Mouse (Mus musculus): ENCODE measurements around the gene Batf2. TPM values are rescaled to one million over a fixed set of nuclear protein-coding genes. Genes with fewer than 3 reads are reported as not detected.

Batf2 gene
- polyA plus RNA-seq, 1 experiment: 8.0 TPM

DNA sequence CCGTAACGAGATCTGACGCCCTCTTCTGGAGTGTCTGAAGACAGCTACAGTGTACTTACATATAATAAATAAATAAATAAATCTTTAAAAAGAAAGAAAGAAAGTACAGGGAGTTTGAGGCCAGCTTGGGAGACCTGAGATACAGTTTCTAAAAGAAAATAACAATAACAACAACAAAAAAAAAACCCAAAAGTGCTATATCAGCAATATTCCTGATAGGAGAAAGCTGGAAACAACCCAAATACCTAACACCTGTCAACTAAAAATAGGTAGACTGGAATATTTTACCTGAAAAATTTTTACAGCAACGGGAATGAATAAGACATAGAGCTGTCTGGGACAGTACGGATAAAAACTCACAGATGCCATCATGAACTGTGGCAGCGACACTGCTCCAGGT lies 38.0 kb downstream of the Batf2 start:
- 87% methylated on average over 6 of the region's 6 CpGs for WGBS
- DNase-seq (ENCODE audit: low read depth in 1 of 2, low spot score in 2 of 2): no peak
- no peaks in the 10 kb centered on the region for H3K36me3 ChIP-seq (ENCODE audit: control insufficient read depth, insufficient read depth, low read length)
- H3K4me3 ChIP-seq (ENCODE audit: extremely low read depth, insufficient read depth, insufficient read length): no peak overlapping the region
- H3K27me3 ChIP-seq (ENCODE audit: control insufficient read depth, insufficient read depth, low read length): no peaks in the 10 kb centered on the region
- TF ChIP-seq CTCF (IDR thresholded peaks at IDR 0.05; ENCODE audit: extremely low read depth, insufficient read depth, insufficient read length, insufficient replicate concordance) (no peak), POLR2A (IDR thresholded peaks at IDR 0.05; ENCODE audit: low read depth, low read length) (no peak)
- H3K4me1 ChIP-seq (ENCODE audit: control insufficient read depth, insufficient read depth, insufficient read length): no peaks in the 10 kb centered on the region
- no peak overlapping the region for H3K27ac ChIP-seq (ENCODE audit: insufficient read depth, low read length)

DNA sequence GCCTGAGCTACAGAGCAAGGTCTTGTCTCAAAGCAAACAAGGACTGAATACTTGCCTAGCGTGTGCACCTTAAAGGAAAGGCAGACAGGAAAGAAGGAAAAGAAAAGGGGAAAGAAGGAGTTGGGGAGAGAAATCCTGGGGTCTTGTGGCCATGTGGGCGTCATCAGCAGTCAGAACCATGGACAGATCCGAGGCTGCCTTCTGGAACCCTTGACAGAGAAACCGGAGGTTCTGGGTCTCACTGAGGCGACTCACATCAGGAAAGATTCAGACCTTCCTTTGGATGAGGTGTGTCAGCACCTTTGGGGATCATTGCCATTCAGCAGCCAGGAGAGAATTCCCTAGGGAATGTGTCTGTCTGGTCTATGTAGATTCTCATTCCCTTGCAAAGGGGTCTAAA lies 40.8 kb downstream of the Batf2 start:
- 20% methylated on average over 5 of the region's 5 CpGs for WGBS
- no peaks in the 10 kb centered on the region for H3K36me3 ChIP-seq (ENCODE audit: control insufficient read depth, insufficient read depth, low read length)
- TF ChIP-seq CTCF (IDR thresholded peaks at IDR 0.05; ENCODE audit: extremely low read depth, insufficient read depth, insufficient read length, insufficient replicate concordance) (no peak), POLR2A (IDR thresholded peaks at IDR 0.05; ENCODE audit: low read depth, low read length) (no peak)
- H3K27me3 ChIP-seq (ENCODE audit: control insufficient read depth, insufficient read depth, low read length): no peaks in the 10 kb centered on the region
- no peak overlapping the region for H3K27ac ChIP-seq (ENCODE audit: insufficient read depth, low read length)
- no peaks in the 10 kb centered on the region for H3K4me1 ChIP-seq (ENCODE audit: control insufficient read depth, insufficient read depth, insufficient read length)
- H3K4me3 ChIP-seq (ENCODE audit: extremely low read depth, insufficient read depth, insufficient read length): no peak overlapping the region
- no peak for DNase-seq (ENCODE audit: low read depth in 1 of 2, low spot score in 2 of 2)

DNA sequence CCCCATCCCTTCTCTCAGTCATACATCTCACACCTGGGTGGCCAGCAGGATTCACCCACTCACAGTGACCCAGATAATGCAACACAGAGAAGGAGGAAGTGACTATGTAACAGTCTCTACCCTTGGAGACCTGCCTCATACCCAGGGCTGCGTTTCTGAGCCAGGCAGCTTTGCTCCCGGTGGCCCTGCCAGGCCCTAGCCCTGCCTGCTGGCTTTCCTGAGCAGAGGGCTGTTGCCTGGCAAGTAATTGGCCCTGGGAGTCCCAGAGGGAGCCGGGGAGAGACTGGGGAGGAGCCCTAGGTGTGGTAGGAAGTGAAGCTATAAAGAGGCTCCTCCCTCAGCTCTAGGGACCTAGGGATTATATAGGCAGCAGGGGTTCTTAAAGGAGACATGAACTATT lies 41.8 kb downstream of the Batf2 start:
- WGBS: 5% methylated on average over 3 of the region's 3 CpGs
- no peak for TF ChIP-seq CTCF (IDR thresholded peaks at IDR 0.05; ENCODE audit: extremely low read depth, insufficient read depth, insufficient read length, insufficient replicate concordance)
- TF ChIP-seq POLR2A (IDR thresholded peaks at IDR 0.05; ENCODE audit: low read depth, low read length): no peak
- Histone ChIP-seq H3K36me3 (ENCODE audit: control insufficient read depth, insufficient read depth, low read length) (no peaks in the 10 kb centered on the region), H3K27me3 (ENCODE audit: control insufficient read depth, insufficient read depth, low read length) (no peaks in the 10 kb centered on the region), H3K4me3 (ENCODE audit: extremely low read depth, insufficient read depth, insufficient read length) (no peak overlapping the region), H3K4me1 (ENCODE audit: control insufficient read depth, insufficient read depth, insufficient read length) (no peaks in the 10 kb centered on the region), H3K27ac (ENCODE audit: insufficient read depth, low read length) (no peak overlapping the region)
- no peak for DNase-seq (ENCODE audit: low read depth in 1 of 2, low spot score in 2 of 2)

DNA sequence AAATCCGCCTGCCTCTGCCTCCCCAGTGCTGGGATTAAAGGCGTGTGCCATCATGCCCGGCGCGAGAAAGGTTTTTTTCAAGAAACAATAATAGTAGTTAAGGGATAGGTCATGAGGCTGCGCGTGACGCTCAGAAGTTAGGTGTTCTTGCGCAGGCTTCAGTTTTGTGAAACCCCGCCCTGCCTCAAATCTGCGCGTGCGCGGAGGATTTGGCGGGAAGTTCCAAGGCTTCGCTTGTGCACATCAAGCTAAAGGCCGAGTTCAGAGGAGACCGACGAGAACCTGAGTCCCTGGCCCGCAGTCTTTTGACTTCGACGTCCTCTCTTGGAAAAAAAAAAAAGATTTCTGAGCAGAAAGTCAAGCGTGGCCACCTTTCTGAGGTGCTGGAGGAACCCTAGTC lies 43.3 kb downstream of the Batf2 start, which contains the start of gene Majin:
Gene Majin (plus strand): TSS at position 258 of the 400 bp plus-strand sequence.
- TF ChIP-seq POLR2A (IDR thresholded peaks at IDR 0.05; ENCODE audit: low read depth, low read length): no peak
- no peak for TF ChIP-seq CTCF (IDR thresholded peaks at IDR 0.05; ENCODE audit: extremely low read depth, insufficient read depth, insufficient read length, insufficient replicate concordance)
- WGBS: 89% methylated on average over 23 of the region's 23 CpGs

DNA sequence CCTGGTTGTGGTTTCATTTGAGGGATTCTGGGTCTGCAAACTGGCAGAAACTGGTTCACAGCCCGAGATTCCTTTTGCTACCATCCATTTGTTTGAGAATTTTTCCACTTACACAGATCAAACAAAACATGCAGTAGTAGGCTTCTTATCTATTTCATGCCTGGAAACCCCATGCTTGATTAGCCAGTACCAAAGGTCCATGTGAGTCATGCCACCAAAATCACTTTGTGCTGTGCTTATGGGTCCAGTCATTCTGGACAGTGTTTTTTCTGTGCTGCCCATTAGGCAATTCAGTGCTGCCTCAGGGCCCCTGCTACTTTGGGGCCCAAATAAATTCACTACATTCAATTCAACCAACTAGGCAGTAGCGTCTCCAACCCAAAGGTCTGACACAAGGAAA lies 63.5 kb downstream of the Batf2 start:
- no peak overlapping the region for H3K4me3 ChIP-seq (ENCODE audit: extremely low read depth, insufficient read depth, insufficient read length)
- TF ChIP-seq CTCF (IDR thresholded peaks at IDR 0.05; ENCODE audit: extremely low read depth, insufficient read depth, insufficient read length, insufficient replicate concordance) (no peak), POLR2A (IDR thresholded peaks at IDR 0.05; ENCODE audit: low read depth, low read length) (no peak)
- H3K36me3 ChIP-seq (ENCODE audit: control insufficient read depth, insufficient read depth, low read length): no peaks in the 10 kb centered on the region
- H3K4me1 ChIP-seq (ENCODE audit: control insufficient read depth, insufficient read depth, insufficient read length): no peaks in the 10 kb centered on the region
- no peak for DNase-seq (ENCODE audit: low read depth in 1 of 2, low spot score in 2 of 2)
- no peak overlapping the region for H3K27ac ChIP-seq (ENCODE audit: insufficient read depth, low read length)
- 82% methylated on average over 2 of the region's 2 CpGs for WGBS
- no peaks in the 10 kb centered on the region for H3K27me3 ChIP-seq (ENCODE audit: control insufficient read depth, insufficient read depth, low read length)

More for the DNA sequence above, 43.3 kb downstream of the Batf2 start, which contains the start of gene Majin:
- Histone ChIP-seq H3K27me3 (ENCODE audit: control insufficient read depth, insufficient read depth, low read length) (no peaks in the 10 kb centered on the region), H3K4me3 (ENCODE audit: extremely low read depth, insufficient read depth, insufficient read length) (no peak within 1 kb of the TSS), H3K27ac (ENCODE audit: insufficient read depth, low read length) (no peak within 1 kb of the TSS), H3K4me1 (ENCODE audit: control insufficient read depth, insufficient read depth, insufficient read length) (no peaks in the 10 kb centered on the region), H3K36me3 (ENCODE audit: control insufficient read depth, insufficient read depth, low read length) (no peaks in the 10 kb centered on the region)
- no peak for DNase-seq (ENCODE audit: low read depth in 1 of 2, low spot score in 2 of 2)

DNA sequence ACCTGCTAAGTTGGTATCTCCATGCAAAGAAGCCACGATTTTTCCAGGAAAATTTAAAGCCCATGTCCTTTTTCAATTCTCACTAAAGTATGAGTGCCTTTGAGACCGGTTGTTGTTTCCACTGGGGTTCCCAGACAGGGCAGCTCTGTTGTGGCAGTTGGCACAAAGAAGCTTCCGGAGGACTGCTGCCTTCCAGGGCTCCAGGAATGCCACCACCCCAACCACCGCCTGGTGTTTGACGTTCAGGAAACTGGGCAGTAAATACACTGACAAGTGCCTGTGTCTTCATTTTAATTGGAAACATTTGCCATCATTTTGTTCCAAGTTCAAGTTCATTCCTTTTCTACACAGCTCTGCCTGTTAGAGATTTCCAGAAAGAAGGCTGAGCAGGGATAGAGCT lies 65.9 kb downstream of the Batf2 start:
- TF ChIP-seq CTCF (IDR thresholded peaks at IDR 0.05; ENCODE audit: extremely low read depth, insufficient read depth, insufficient read length, insufficient replicate concordance): no peak
- no peak for TF ChIP-seq POLR2A (IDR thresholded peaks at IDR 0.05; ENCODE audit: low read depth, low read length)
- 79% methylated on average over 5 of the region's 5 CpGs for WGBS

DNA sequence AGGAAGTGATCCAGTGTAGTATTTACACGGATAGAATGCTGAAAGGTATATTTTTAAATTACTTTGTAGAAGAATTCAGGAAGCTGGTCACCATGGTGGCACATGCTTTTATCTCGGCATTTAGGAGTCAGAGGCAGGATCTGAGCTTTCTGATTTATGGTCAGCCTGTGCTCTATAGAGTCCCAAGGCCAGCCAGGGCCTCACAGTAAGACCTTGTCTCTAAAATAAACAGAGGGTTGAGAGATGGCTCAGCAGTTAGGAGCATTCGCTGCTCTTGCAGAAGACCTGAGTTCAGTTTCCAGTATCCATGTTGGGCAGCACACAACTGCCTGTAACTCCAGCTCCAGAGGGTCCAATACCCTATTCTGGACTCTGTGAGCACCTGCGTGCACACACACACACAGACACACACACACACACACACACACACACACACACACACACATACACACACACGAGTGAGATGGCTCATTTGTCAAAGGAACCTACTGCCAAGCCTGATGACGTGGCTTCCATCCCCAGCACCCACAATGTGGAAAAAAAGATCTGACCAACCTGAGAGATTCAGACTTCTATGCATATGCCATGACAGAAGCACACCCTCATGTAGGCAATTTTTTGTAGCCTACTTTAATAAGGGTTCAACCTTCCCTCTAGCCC lies 75.4 kb downstream of the Batf2 start:
- WGBS: 75% methylated on average over 6 of the region's 6 CpGs
- Histone ChIP-seq H3K27me3 (ENCODE audit: control insufficient read depth, insufficient read depth, low read length) (no peaks in the 10 kb centered on the region), H3K4me3 (ENCODE audit: extremely low read depth, insufficient read depth, insufficient read length) (no peak overlapping the region), H3K36me3 (ENCODE audit: control insufficient read depth, insufficient read depth, low read length) (no peaks in the 10 kb centered on the region), H3K27ac (ENCODE audit: insufficient read depth, low read length) (no peak overlapping the region), H3K4me1 (ENCODE audit: control insufficient read depth, insufficient read depth, insufficient read length) (no peaks in the 10 kb centered on the region)
- TF ChIP-seq POLR2A (IDR thresholded peaks at IDR 0.05; ENCODE audit: low read depth, low read length): no peak
- TF ChIP-seq CTCF (IDR thresholded peaks at IDR 0.05; ENCODE audit: extremely low read depth, insufficient read depth, insufficient read length, insufficient replicate concordance): no peak
- DNase-seq (ENCODE audit: low read depth in 1 of 2, low spot score in 2 of 2): no peak

More for the DNA sequence above, 65.9 kb downstream of the Batf2 start:
- Histone ChIP-seq H3K4me3 (ENCODE audit: extremely low read depth, insufficient read depth, insufficient read length) (no peak overlapping the region), H3K36me3 (ENCODE audit: control insufficient read depth, insufficient read depth, low read length) (no peaks in the 10 kb centered on the region), H3K4me1 (ENCODE audit: control insufficient read depth, insufficient read depth, insufficient read length) (no peaks in the 10 kb centered on the region), H3K27me3 (ENCODE audit: control insufficient read depth, insufficient read depth, low read length) (no peaks in the 10 kb centered on the region), H3K27ac (ENCODE audit: insufficient read depth, low read length) (no peak overlapping the region)
- no peak for DNase-seq (ENCODE audit: low read depth in 1 of 2, low spot score in 2 of 2)

Measured in spleen, adult 2 months (tissue).